ENCODE assay signal across 8 mouse cellular contexts in genomic region chr16:31354341-31355329, GRCm38 (mm10). TPM values are rescaled to one million over a fixed set of nuclear protein-coding genes. Genes with fewer than 3 reads are reported as not detected.
DNase-seq lines count a peak whose midpoint lies in the region; ATAC-seq and TF ChIP-seq lines count a peak whose summit lies in the region.

No protein-coding gene starts in this region.

- no peak overlapping the region for H3K27ac ChIP-seq in limb, embryonic 14.5 days (replicated peaks; ENCODE audit: low read depth, low read length)
- H3K27ac ChIP-seq in midbrain, postnatal 0 days (ENCODE audit: low read depth, low read length) = no peak overlapping the region

- no peaks in the 10 kb centered on the region for H3K4me1 ChIP-seq in limb, embryonic 14.5 days (ENCODE audit: control insufficient read depth, insufficient read depth, low read length)
- H3K4me1 ChIP-seq in midbrain, postnatal 0 days (ENCODE audit: insufficient read depth, low read length) = no peaks in the 10 kb centered on the region

- TF ChIP-seq CTCF in midbrain, postnatal 0 days (IDR thresholded peaks at IDR 0.05) = peak; percentile 94

- ATAC-seq in limb, embryonic 14.5 days (ENCODE audit: low FRiP score, low read depth) = peak; percentile 50; the same call in 1 of the 2 replicates
- ATAC-seq in midbrain, postnatal 0 days (ENCODE audit: low FRiP score) = peak; percentile 70

- H3K36me3 ChIP-seq in limb, embryonic 14.5 days (ENCODE audit: control insufficient read depth, insufficient read depth, low read length) = no peaks in the 10 kb centered on the region
- H3K36me3 ChIP-seq in midbrain, postnatal 0 days (ENCODE audit: insufficient read depth, low read length) = no peaks in the 10 kb centered on the region

- no peak for TF ChIP-seq POLR2A in limb, embryonic 14.5 days (IDR thresholded peaks at IDR 0.05; ENCODE audit: borderline replicate concordance, extremely low read depth, insufficient read depth, insufficient read length)

- no peaks in the 10 kb centered on the region for H3K27me3 ChIP-seq in limb, embryonic 14.5 days (ENCODE audit: control insufficient read depth, insufficient read depth, low read length)
- H3K27me3 ChIP-seq in midbrain, postnatal 0 days (ENCODE audit: insufficient read depth, low read length) = 0 out of 2 replicates have a peak, but pooled peaks cover 7% of the 10 kb centered on the region

- WGBS in limb, embryonic 14.5 days = 36% methylated on average over 17 of the region's 17 CpGs
- 35% methylated on average over 17 of the region's 17 CpGs for WGBS in midbrain, postnatal 0 days

- peak; percentile 46 to 53 for DNase-seq in urinary bladder, adult 18-20 months (ENCODE audit: low spot score in 2 of 2)
- DNase-seq in urinary bladder, postnatal 10 days (ENCODE audit: low spot score) = no peak
- peak; percentile 75 for DNase-seq in embryo, embryonic 11 days
- peak; percentile 88 for DNase-seq in heart, adult 11 months
- DNase-seq in kidney, adult 11 months = peak; percentile 31
- DNase-seq in limb, embryonic 14.5 days (ENCODE audit: low spot score) = peak; percentile 78
- DNase-seq in midbrain, postnatal 0 days (ENCODE audit: low spot score) = peak; percentile 83
- DNase-seq in spleen, postnatal 4 days (ENCODE audit: low spot score in 2 of 2) = peak; percentile 60 to 88

- H3K9me3 ChIP-seq in limb, embryonic 14.5 days (ENCODE audit: control insufficient read depth, low read length) = no peaks in the 10 kb centered on the region
- H3K9me3 ChIP-seq in midbrain, postnatal 0 days (ENCODE audit: low read length) = no peaks in the 10 kb centered on the region

- H3K9ac ChIP-seq in limb, embryonic 14.5 days (ENCODE audit: low read depth, low read length, severe bottlenecking) = no peak overlapping the region
- H3K9ac ChIP-seq in midbrain, postnatal 0 days (replicated peaks; ENCODE audit: low read length, poor library complexity, severe bottlenecking) = no peak overlapping the region

- no peak overlapping the region for H3K4me3 ChIP-seq in limb, embryonic 14.5 days (replicated peaks; ENCODE audit: low read length)
- no peak overlapping the region for H3K4me3 ChIP-seq in midbrain, postnatal 0 days (ENCODE audit: low read depth, low read length)

- H3K4me2 ChIP-seq in limb, embryonic 14.5 days (replicated peaks; ENCODE audit: low read depth, low read length, severe bottlenecking) = no peak overlapping the region
- no peak overlapping the region for H3K4me2 ChIP-seq in midbrain, postnatal 0 days (ENCODE audit: low read depth, low read length, poor library complexity, severe bottlenecking)

RNA-seq across cellular contexts. Expression of gene Apod, which starts 40.0 kb away (rescaled TPM):
- 29.4 and 40.8 TPM in 2 replicates for polyA plus RNA-seq in limb, embryonic 14.5 days (2012; rRNA removed)
- 69.9 and 76.8 TPM in 2 replicates for polyA plus RNA-seq in limb, embryonic 14.5 days (2014; fragmentation: Nextera tagmentation; extraction: Ambion mirVana)
- total RNA-seq in midbrain, postnatal 0 days (2014; rRNA removed) = 79.0 and 97.3 TPM in 2 replicates
- polyA plus RNA-seq in midbrain, postnatal 0 days (2015; fragmentation: Nextera tagmentation; extraction: Ambion mirVana) = 226 and 252 TPM in 2 replicates
